Comparison of ENCODE assay signal across 28 mouse cellular contexts in genomic region chr12:17052673-17053072, GRCm38 (mm10). TPM values are rescaled to one million over a fixed set of nuclear protein-coding genes. Genes with fewer than 3 reads are reported as not detected.
DNase-seq lines count a peak whose midpoint lies in the region; ATAC-seq and TF ChIP-seq lines count a peak whose summit lies in the region.
"Had no signal": no experiment of that assay in that cellular context is flagged by ENCODE, and none has a peak within 500 bp of the region (broad histone marks: within the 10 kb centered on the region; RNA-seq: fewer than 3 reads in every experiment).

No protein-coding gene starts in this region.

- TF ChIP-seq CTCF in left cerebral cortex, adult 2 months (IDR thresholded peaks at IDR 0.05) = no peak

- peak overlapping the region; percentile 24 for H3K27ac ChIP-seq in left cerebral cortex, adult 2 months
- H3K27ac ChIP-seq: embryonic facial prominence, embryonic 13.5 days; embryonic facial prominence, embryonic 15.5 days; forebrain, embryonic 10.5 days; forebrain, embryonic 12.5 days had no signal

- DNase-seq in frontal cortex, postnatal 25 days (ENCODE audit: low spot score in 2 of 2) = no peak
- no peak for DNase-seq in left cerebral cortex, adult 2 months (ENCODE audit: extremely low spot score in 1 of 2, low spot score in 2 of 2)
- DNase-seq in left cerebral cortex, adult 8-10 months (ENCODE audit: low spot score in 2 of 2) = no peak
- DNase-seq in right cerebral cortex, adult 18-20 months = peak; percentile 59
- no peak for DNase-seq in right cerebral cortex, postnatal 4 days
- DNase-seq in layer of hippocampus, adult 9-11 months = no peak
- DNase-seq: adrenal gland, adult 2 months; adrenal gland, postnatal 10 days; adrenal gland, postnatal 25 days; B cell, adult 2 months; cerebellum, adult 11-12 months; cerebellum, adult 2 months; cerebellum, adult 9-10 months; cerebellum, postnatal 10 days; cerebellum, postnatal 36 days; embryo, embryonic 11 days had no signal

- intact Hi-C loops in left cerebral cortex, adult 2 months (cut with DNase I) = no loop called here

- peak; percentile 85 for ATAC-seq in frontal cortex, adult (ENCODE audit: low TSS enrichment)
- ATAC-seq: CD4-positive, CD25-positive, alpha-beta regulatory T cell, adult 4 months; forebrain, embryonic 14.5 days; forebrain, embryonic 16.5 days; Patski had no signal

- H3K4me3 ChIP-seq in left cerebral cortex, adult 2 months = no peak overlapping the region
- H3K4me3 ChIP-seq: embryonic facial prominence, embryonic 13.5 days; embryonic facial prominence, embryonic 15.5 days; erythroblast, embryonic 14.5 days; forebrain, embryonic 10.5 days; forebrain, embryonic 12.5 days had no signal

RNA-seq across cellular contexts. Expression of gene 2410004P03Rik, which starts 41.1 kb away (rescaled TPM):
- 1 to 10 TPM in 1 of 2 experiments, under 1 TPM in 1; 0.57 to 1.1 TPM for total RNA-seq in left cerebral cortex, adult 2 months (2021)
- 1 to 10 TPM in 1 of 4 experiments, under 1 TPM in 3; 0.74 to 1.1 (median 0.85) TPM for total RNA-seq in left cerebral cortex, adult 8-10 months (2022)
- total RNA-seq: adrenal gland, adult 2 months; adrenal gland, postnatal 25 days; adrenal gland, postnatal 4 days; CH12.LX had no signal

RNA-seq across cellular contexts. Expression of gene Pqlc3, which starts 52.5 kb away (rescaled TPM):
- 1 to 10 TPM; 1.2 to 1.3 TPM for total RNA-seq in left cerebral cortex, adult 2 months (2021)
- total RNA-seq in left cerebral cortex, adult 8-10 months (2022) = 1 to 10 TPM; 1.2 to 1.9 (median 1.8) TPM
